Mouse (Mus musculus): ENCODE measurements around the gene Gm37240. TPM values are rescaled to one million over a fixed set of nuclear protein-coding genes. Genes with fewer than 3 reads are reported as not detected.

Gm37240 gene
- polyA plus RNA-seq, 1 experiment = 0.77 TPM

DNA sequence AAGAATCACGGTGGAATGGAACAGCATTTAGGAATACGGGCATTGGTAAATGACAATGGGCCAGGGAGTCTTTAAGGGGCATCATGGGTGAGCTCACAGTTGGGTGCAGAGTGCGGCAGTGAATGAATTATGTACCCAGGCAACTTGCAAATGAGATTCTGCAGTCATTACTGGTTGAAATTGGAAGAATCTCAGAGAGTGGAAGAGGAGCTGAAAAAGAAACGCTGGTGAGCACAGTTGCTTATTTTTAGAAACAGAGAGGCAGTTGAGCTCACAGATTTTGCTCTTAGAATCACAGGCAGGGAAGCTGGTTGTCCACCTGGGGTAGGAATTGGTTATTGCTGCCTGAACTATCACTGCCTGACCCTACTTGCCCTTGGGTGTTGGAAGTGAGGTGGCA is 776.6 kb downstream of the Gm37240 start:
- H3K27me3 ChIP-seq (ENCODE audit: control insufficient read depth, insufficient read depth, low read length) = no peaks in the 10 kb centered on the region
- H3K4me3 ChIP-seq (replicated peaks; ENCODE audit: insufficient read depth, low read depth, low read length) = no peak overlapping the region
- no peak overlapping the region for H3K27ac ChIP-seq (ENCODE audit: insufficient read depth, low read length)
- H3K4me1 ChIP-seq (ENCODE audit: control insufficient read depth, insufficient read depth, low read length) = peaks cover under 1% of the 10 kb centered on the region
- TF ChIP-seq POLR2A (IDR thresholded peaks at IDR 0.05; ENCODE audit: borderline replicate concordance, insufficient read depth, low read length) (no peak), CTCF (IDR thresholded peaks at IDR 0.05; ENCODE audit: borderline replicate concordance, insufficient read depth, low read depth, low read length) (no peak)
- no peak for DNase-seq
- WGBS = 43% methylated on average over 4 of the region's 4 CpGs

DNA sequence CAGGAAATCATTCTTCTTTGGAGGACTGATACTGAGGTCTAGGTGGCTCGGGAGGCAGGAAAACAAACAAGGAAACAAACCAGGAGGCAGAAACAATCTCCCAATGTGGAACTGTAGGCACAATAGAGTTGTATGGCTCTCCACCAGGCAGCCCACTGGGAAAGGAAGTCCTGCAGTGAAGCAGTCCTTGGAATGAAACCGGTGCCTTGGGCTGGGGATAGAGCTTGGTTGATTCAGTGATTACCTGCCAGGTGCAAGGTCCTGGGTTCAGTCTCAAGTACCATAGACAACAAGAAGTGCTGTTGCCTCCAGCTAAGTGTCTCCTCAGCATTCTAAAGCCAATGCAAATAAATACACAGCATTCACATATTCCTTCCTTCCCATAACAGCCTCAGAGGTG is 778.1 kb downstream of the Gm37240 start:
- no peak for DNase-seq
- TF ChIP-seq POLR2A (IDR thresholded peaks at IDR 0.05; ENCODE audit: borderline replicate concordance, insufficient read depth, low read length) (no peak), CTCF (IDR thresholded peaks at IDR 0.05; ENCODE audit: borderline replicate concordance, insufficient read depth, low read depth, low read length) (no peak)
- Histone ChIP-seq H3K4me1 (ENCODE audit: control insufficient read depth, insufficient read depth, low read length) (no peaks in the 10 kb centered on the region; the same call in 1 of the 2 replicates), H3K4me3 (replicated peaks; ENCODE audit: insufficient read depth, low read depth, low read length) (no peak overlapping the region), H3K27me3 (ENCODE audit: control insufficient read depth, insufficient read depth, low read length) (no peaks in the 10 kb centered on the region), H3K27ac (ENCODE audit: insufficient read depth, low read length) (no peak overlapping the region)
- WGBS = 23% methylated on average over 2 of the region's 2 CpGs

DNA sequence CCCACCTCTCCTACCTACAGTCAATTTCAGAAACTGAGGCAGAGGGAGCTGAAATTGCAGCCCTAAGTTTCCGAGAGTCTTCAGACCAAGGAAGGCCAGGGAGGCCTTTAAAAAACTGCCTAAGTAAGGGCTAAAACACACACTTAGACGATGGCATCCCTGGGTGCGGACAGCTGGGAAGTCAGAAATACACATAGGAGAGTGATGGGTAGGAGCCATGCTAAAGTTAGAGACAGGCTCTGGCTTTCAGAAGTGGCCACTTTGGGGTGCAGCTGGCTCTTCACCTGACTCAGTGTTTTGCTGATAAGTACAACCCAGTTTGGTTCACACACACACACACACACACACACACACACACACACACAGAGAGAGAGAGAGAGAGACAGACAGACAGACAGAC is 778.9 kb downstream of the Gm37240 start:
- Histone ChIP-seq H3K27ac (ENCODE audit: insufficient read depth, low read length) (no peak overlapping the region), H3K4me3 (replicated peaks; ENCODE audit: insufficient read depth, low read depth, low read length) (no peak overlapping the region), H3K27me3 (ENCODE audit: control insufficient read depth, insufficient read depth, low read length) (no peaks in the 10 kb centered on the region), H3K4me1 (ENCODE audit: control insufficient read depth, insufficient read depth, low read length) (no peaks in the 10 kb centered on the region; the same call in 1 of the 2 replicates)
- TF ChIP-seq POLR2A (IDR thresholded peaks at IDR 0.05; ENCODE audit: borderline replicate concordance, insufficient read depth, low read length) (no peak), CTCF (IDR thresholded peaks at IDR 0.05; ENCODE audit: borderline replicate concordance, insufficient read depth, low read depth, low read length) (no peak)
- no peak for DNase-seq
- WGBS = 80% methylated on average over 3 of the region's 3 CpGs

DNA sequence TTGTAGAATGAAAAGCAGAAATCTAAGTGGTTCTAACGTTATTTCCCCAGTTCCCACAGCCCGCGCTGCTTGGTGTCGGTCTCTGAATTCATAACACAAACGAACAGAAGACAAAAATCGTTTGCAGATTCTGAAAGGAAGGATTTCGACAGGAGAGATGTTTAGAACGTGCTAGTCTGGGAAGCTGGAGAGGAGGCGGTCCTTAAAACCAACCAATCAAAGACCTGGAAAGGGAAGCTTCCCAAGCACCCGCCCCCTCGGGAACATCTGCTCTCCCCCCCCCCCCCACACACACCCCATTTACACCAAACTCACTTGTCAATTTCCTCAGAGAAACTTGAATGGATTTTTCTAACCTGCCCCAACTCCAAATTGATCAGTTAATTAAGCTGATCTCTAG is 780.4 kb downstream of the Gm37240 start:
- Histone ChIP-seq H3K4me3 (replicated peaks; ENCODE audit: insufficient read depth, low read depth, low read length) (no peak overlapping the region), H3K27me3 (ENCODE audit: control insufficient read depth, insufficient read depth, low read length) (no peaks in the 10 kb centered on the region), H3K27ac (ENCODE audit: insufficient read depth, low read length) (no peak overlapping the region), H3K4me1 (ENCODE audit: control insufficient read depth, insufficient read depth, low read length) (no peaks in the 10 kb centered on the region; the same call in 1 of the 2 replicates)
- TF ChIP-seq CTCF (IDR thresholded peaks at IDR 0.05; ENCODE audit: borderline replicate concordance, insufficient read depth, low read depth, low read length) (no peak), POLR2A (IDR thresholded peaks at IDR 0.05; ENCODE audit: borderline replicate concordance, insufficient read depth, low read length) (no peak)
- 72% methylated on average over 11 of the region's 11 CpGs for WGBS
- DNase-seq = no peak

DNA sequence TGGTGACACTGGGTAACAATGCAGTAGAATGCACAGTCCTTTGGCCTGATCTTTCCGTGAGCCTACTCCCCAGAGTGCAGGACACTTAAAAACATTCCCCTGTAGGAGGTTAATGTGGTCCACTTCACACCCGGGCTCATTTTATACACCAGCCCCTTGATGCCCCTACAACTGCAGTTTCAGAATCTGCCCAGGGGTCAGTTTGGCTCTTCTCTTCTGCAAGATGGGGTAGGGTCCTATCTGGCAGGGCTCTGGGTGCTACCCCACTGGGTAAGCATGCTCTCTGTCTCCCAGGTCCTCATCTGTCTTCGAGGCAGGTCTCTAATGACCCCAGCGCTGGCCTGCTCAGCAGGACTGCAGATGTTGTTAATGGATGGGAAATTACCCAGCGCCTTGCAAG is 783.0 kb downstream of the Gm37240 start:
- WGBS = 70% methylated on average over 5 of the region's 5 CpGs
- no peak for DNase-seq
- no peak overlapping the region for H3K27ac ChIP-seq (ENCODE audit: insufficient read depth, low read length)
- H3K4me3 ChIP-seq (replicated peaks; ENCODE audit: insufficient read depth, low read depth, low read length) = no peak overlapping the region
- H3K4me1 ChIP-seq (ENCODE audit: control insufficient read depth, insufficient read depth, low read length) = no peaks in the 10 kb centered on the region
- TF ChIP-seq POLR2A (IDR thresholded peaks at IDR 0.05; ENCODE audit: borderline replicate concordance, insufficient read depth, low read length) (no peak), CTCF (IDR thresholded peaks at IDR 0.05; ENCODE audit: borderline replicate concordance, insufficient read depth, low read depth, low read length) (no peak)
- no peaks in the 10 kb centered on the region for H3K27me3 ChIP-seq (ENCODE audit: control insufficient read depth, insufficient read depth, low read length)

DNA sequence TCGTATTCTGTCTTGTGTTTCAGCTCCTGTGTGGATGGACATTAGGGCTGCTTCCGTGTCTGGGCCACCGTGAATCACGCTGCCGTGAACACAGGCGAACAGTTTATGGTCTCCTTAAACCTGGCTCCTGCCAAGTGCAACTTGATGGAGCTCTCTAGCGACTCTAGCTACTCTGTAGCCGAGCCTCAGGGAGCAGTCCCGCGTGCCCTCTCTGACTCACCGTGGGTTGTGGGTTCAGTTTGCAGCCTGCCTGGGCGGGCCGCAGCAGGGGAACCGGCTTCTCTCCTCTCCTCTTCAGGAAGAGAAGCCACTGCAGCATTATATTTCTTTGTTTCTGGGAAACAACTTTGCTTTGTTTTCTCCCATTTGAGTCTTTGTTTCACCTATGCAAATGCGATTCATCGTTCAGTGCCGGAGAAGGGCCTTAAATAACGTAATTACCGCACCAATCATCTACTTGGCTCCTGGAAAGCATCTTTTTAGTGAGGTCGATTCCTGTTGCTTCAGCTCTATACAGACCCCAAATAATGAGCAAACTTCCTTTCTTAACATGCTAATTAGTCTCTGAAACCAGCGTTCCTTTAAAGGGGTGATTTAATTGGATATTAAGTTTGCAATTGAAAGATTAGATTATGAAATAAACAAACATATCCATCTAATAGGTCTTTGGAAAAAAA is 806.3 kb downstream of the Gm37240 start:
- H3K27ac ChIP-seq (ENCODE audit: insufficient read depth, low read length) = no peak overlapping the region
- DNase-seq = no peak
- no peaks in the 10 kb centered on the region for H3K4me1 ChIP-seq (ENCODE audit: control insufficient read depth, insufficient read depth, low read length)
- 68% methylated on average over 21 of the region's 21 CpGs for WGBS
- H3K27me3 ChIP-seq (ENCODE audit: control insufficient read depth, insufficient read depth, low read length) = no peaks in the 10 kb centered on the region
- no peak overlapping the region for H3K4me3 ChIP-seq (replicated peaks; ENCODE audit: insufficient read depth, low read depth, low read length)
- no peak for TF ChIP-seq POLR2A (IDR thresholded peaks at IDR 0.05; ENCODE audit: borderline replicate concordance, insufficient read depth, low read length)
- no peak for TF ChIP-seq CTCF (IDR thresholded peaks at IDR 0.05; ENCODE audit: borderline replicate concordance, insufficient read depth, low read depth, low read length)

DNA sequence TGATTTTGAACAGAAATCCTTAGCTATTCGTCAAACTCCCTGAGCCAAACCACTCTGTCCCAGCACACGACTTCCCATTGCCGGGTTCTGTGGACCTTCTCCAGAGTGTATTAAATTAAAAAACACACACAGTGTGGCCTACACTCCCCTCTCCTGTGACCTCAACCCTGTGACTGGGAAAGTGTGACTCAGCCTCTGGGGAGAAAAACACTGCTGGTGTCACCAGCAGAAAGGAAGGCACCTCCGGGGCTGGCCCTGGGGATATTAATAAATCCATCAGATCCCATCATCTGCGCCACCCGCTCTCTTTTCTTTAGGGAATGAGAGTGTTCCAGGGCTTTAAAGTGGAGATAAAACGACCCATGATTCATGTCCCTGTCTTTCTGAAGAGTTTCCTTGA is 823.2 kb downstream of the Gm37240 start:
- H3K4me1 ChIP-seq (ENCODE audit: control insufficient read depth, insufficient read depth, low read length) = no peaks in the 10 kb centered on the region
- TF ChIP-seq CTCF (IDR thresholded peaks at IDR 0.05; ENCODE audit: borderline replicate concordance, insufficient read depth, low read depth, low read length) (no peak), POLR2A (IDR thresholded peaks at IDR 0.05; ENCODE audit: borderline replicate concordance, insufficient read depth, low read length) (no peak)
- H3K27ac ChIP-seq (ENCODE audit: insufficient read depth, low read length) = no peak overlapping the region
- H3K27me3 ChIP-seq (ENCODE audit: control insufficient read depth, insufficient read depth, low read length) = no peaks in the 10 kb centered on the region
- 73% methylated on average over 7 of the region's 7 CpGs for WGBS
- no peak for DNase-seq
- H3K4me3 ChIP-seq (replicated peaks; ENCODE audit: insufficient read depth, low read depth, low read length) = no peak overlapping the region

DNA sequence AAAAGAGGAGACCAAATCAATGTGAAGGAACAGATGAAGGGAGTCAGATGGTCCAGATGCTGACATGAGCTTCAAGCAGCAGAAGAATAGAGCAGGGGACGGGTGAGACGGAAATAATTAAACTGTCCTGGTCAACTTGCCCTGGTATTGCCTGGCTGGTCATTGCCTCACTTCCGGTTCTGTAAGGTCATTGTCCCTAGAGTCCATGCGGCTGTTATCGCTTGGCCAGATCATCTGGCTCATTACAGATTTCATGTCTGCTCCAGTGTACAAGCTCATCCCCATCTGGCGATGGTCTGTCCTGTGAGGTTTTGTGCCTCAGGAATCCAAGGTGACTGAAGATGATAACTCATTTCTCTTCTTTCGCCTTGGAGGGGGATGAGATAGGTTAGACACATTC is 827.2 kb downstream of the Gm37240 start:
- 82% methylated on average over 7 of the region's 7 CpGs for WGBS
- DNase-seq = no peak
- H3K4me3 ChIP-seq (replicated peaks; ENCODE audit: insufficient read depth, low read depth, low read length) = no peak overlapping the region
- H3K27ac ChIP-seq (ENCODE audit: insufficient read depth, low read length) = no peak overlapping the region
- TF ChIP-seq POLR2A (IDR thresholded peaks at IDR 0.05; ENCODE audit: borderline replicate concordance, insufficient read depth, low read length) (no peak), CTCF (IDR thresholded peaks at IDR 0.05; ENCODE audit: borderline replicate concordance, insufficient read depth, low read depth, low read length) (no peak)
- H3K4me1 ChIP-seq (ENCODE audit: control insufficient read depth, insufficient read depth, low read length) = no peaks in the 10 kb centered on the region
- no peaks in the 10 kb centered on the region for H3K27me3 ChIP-seq (ENCODE audit: control insufficient read depth, insufficient read depth, low read length)
